Mouse (Mus musculus) MEL (cell line): ENCODE data around the gene 4930404N11Rik. TPM values are rescaled to one million over a fixed set of nuclear protein-coding genes. Genes with fewer than 3 reads are reported as not detected.

Source experiments
- DNase-seq: peaks from one replicate; pipeline ENCODE4 v3.0.0; 2011; ENCODE audit warnings: low read depth, low spot score
- H3K27ac ChIP-seq: 2 replicates; pipeline ENCODE4 v1.5.1; 2012; ENCODE audit warnings: low read depth, mild to moderate bottlenecking, control low read depth, low read length, moderate library complexity; ENCODE audit not compliant: control insufficient read depth
- H3K27me3 ChIP-seq, 2 experiments: fragments of 150-350 bp in 1 of 2; sonication (generic) in 1 of 2; 2 replicates each; pipeline ENCODE4 v1.6.1; 2012; ENCODE audit warnings: low read length in 2 of 2, mild to moderate bottlenecking in 2 of 2, improper control_type of control experiment in 1 of 2, moderate library complexity in 1 of 2; ENCODE audit not compliant: insufficient read depth in 2 of 2, control insufficient read depth in 1 of 2
- H3K36me3 ChIP-seq, 2 experiments: 2 replicates each; pipeline ENCODE4 v1.6.1; 2012 to 2014; ENCODE audit warnings: low read length in 2 of 2, improper control_type of control experiment in 1 of 2, inconsistent platforms in 1 of 2, mild to moderate bottlenecking in 1 of 2; ENCODE audit not compliant: insufficient read depth in 2 of 2, control insufficient read depth in 1 of 2
- H3K4me1 ChIP-seq, 2 experiments: fragments of 150-350 bp in 1 of 2; sonication (generic) in 1 of 2; 2 replicates each; pipeline ENCODE4 v1.6.1; 2012; ENCODE audit warnings: low read length in 2 of 2, improper control_type of control experiment in 1 of 2, mild to moderate bottlenecking in 1 of 2; ENCODE audit not compliant: insufficient read depth in 2 of 2, control insufficient read depth in 1 of 2
- H3K4me3 ChIP-seq, 2 experiments: fragments of 150-350 bp in 1 of 2; sonication (generic) in 1 of 2; 2 replicates each; pipeline ENCODE4 v1.5.1; 2012; ENCODE audit warnings: low read depth in 2 of 2, low read length in 2 of 2, mild to moderate bottlenecking in 2 of 2, moderate library complexity in 2 of 2, control low read depth in 1 of 2, improper control_type of control experiment in 1 of 2; ENCODE audit not compliant: control insufficient read depth in 1 of 2, insufficient read depth in 1 of 2
- H3K79me2 ChIP-seq: 2 replicates; pipeline ENCODE4 v1.6.1; 2012; ENCODE audit warnings: mild to moderate bottlenecking, low read length, moderate library complexity; ENCODE audit not compliant: control insufficient read depth, poor library complexity, insufficient read depth
- H3K9ac ChIP-seq: 2 replicates; pipeline ENCODE4 v1.6.1; 2012; ENCODE audit warnings: low read depth, mild to moderate bottlenecking, control low read depth, low read length, moderate library complexity; ENCODE audit not compliant: control insufficient read depth, poor library complexity, severe bottlenecking
- H3K9me3 ChIP-seq: fragments of 150-350 bp; sonication (generic); replicated peaks from 2 replicates; pipeline ENCODE4 v1.6.1; 2012; ENCODE audit warnings: mild to moderate bottlenecking, low read length, improper control_type of control experiment, moderate library complexity; ENCODE audit not compliant: insufficient read depth
- BHLHE40 ChIP-seq: IDR thresholded peaks from 2 replicates; pipeline ENCODE4 v1.6.1; 2012; ENCODE audit warnings: low read depth, mild to moderate bottlenecking, inconsistent platforms, low read length, improper control_type of control experiment, borderline replicate concordance
- CHD1 ChIP-seq: IDR thresholded peaks from 2 replicates; pipeline ENCODE4 v1.6.1; 2012; ENCODE audit warnings: low read depth, mild to moderate bottlenecking, inconsistent platforms, low read length, improper control_type of control experiment
- CHD2 ChIP-seq: IDR thresholded peaks from 2 replicates; pipeline ENCODE4 v1.6.1; 2011; ENCODE audit warnings: low read length, improper control_type of control experiment
- CTCF ChIP-seq, 3 experiments: IDR thresholded peaks in 2 of 3; conservative IDR thresholded peaks in 1 of 3; 2 replicates each; pipeline ENCODE4 v1.5.1; 2011 to 2012; ENCODE audit warnings: low read length in 3 of 3, low read depth in 2 of 3, mild to moderate bottlenecking in 2 of 3, improper control_type of control experiment in 1 of 3, inconsistent platforms in 1 of 3, mixed read lengths in 1 of 3, moderate library complexity in 1 of 3; ENCODE audit not compliant: control insufficient read depth in 1 of 3, insufficient read depth in 1 of 3, poor library complexity in 1 of 3, severe bottlenecking in 1 of 3
- E2F4 ChIP-seq: IDR thresholded peaks from 2 replicates; pipeline ENCODE4 v1.6.1; 2011; ENCODE audit warnings: low read depth, low read length, improper control_type of control experiment, borderline replicate concordance
- ELF1 ChIP-seq: IDR thresholded peaks from 2 replicates; pipeline ENCODE4 v1.6.1; 2014; ENCODE audit warnings: low read depth, mild to moderate bottlenecking, inconsistent platforms, low read length, improper control_type of control experiment, moderate library complexity
- EP300 ChIP-seq, 2 experiments: IDR thresholded peaks; 2 replicates each; pipeline ENCODE4 v1.6.1; 2011; ENCODE audit warnings: improper control_type of control experiment in 2 of 2, low read length in 2 of 2, low read depth in 1 of 2, mild to moderate bottlenecking in 1 of 2
- GABPA ChIP-seq: IDR thresholded peaks from 2 replicates; pipeline ENCODE4 v1.6.1; 2012; ENCODE audit warnings: low read depth, mild to moderate bottlenecking, inconsistent platforms, low read length, improper control_type of control experiment, moderate library complexity
- GATA1 ChIP-seq: IDR thresholded peaks from 2 replicates; pipeline ENCODE4 v1.6.1; 2011; ENCODE audit warnings: low read depth, low read length, improper control_type of control experiment
- HCFC1 ChIP-seq: IDR thresholded peaks from 2 replicates; pipeline ENCODE4 v1.6.1; 2012; ENCODE audit warnings: low read depth, mild to moderate bottlenecking, inconsistent platforms, low read length, improper control_type of control experiment, moderate library complexity
- JUND ChIP-seq: IDR thresholded peaks from 2 replicates; pipeline ENCODE4 v1.6.1; 2011; ENCODE audit warnings: low read depth, mild to moderate bottlenecking, improper control_type of control experiment, low read length
- KAT2A ChIP-seq: conservative IDR thresholded peaks from 2 replicates; pipeline ENCODE4 v1.6.1; 2012; ENCODE audit warnings: low read depth, low read length, improper control_type of control experiment, inconsistent platforms
- MAX ChIP-seq: IDR thresholded peaks from 2 replicates; pipeline ENCODE4 v1.6.1; 2011; ENCODE audit warnings: low read length, improper control_type of control experiment
- MEF2A ChIP-seq: IDR thresholded peaks from 2 replicates; pipeline ENCODE4 v1.6.1; 2014; ENCODE audit warnings: low read depth, mild to moderate bottlenecking, inconsistent platforms, low read length, improper control_type of control experiment; ENCODE audit not compliant: poor library complexity, insufficient replicate concordance, severe bottlenecking; ENCODE audit errors: extremely low read depth
- POLR2A ChIP-seq, 2 experiments: IDR thresholded peaks; 2 replicates each; pipeline ENCODE4 v1.6.1; 2011 to 2012; ENCODE audit warnings: low read length in 2 of 2, mild to moderate bottlenecking in 2 of 2, control low read depth in 1 of 2, improper control_type of control experiment in 1 of 2, low read depth in 1 of 2, moderate library complexity in 1 of 2; ENCODE audit not compliant: control insufficient read depth in 1 of 2, insufficient read depth in 1 of 2, poor library complexity in 1 of 2
- SMC3 ChIP-seq: IDR thresholded peaks from 2 replicates; pipeline ENCODE4 v1.6.1; 2011; ENCODE audit warnings: low read depth, low read length, improper control_type of control experiment
- TAL1 ChIP-seq: IDR thresholded peaks from 2 replicates; pipeline ENCODE4 v1.6.1; 2012; ENCODE audit warnings: mild to moderate bottlenecking, inconsistent platforms, low read length, moderate library complexity, mixed read lengths
- TBP ChIP-seq: IDR thresholded peaks from 2 replicates; pipeline ENCODE4 v1.8.0; 2011; ENCODE audit warnings: low read depth, low read length, improper control_type of control experiment
- TCF12 ChIP-seq: IDR thresholded peaks from 2 replicates; pipeline ENCODE4 v1.6.1; 2014; ENCODE audit warnings: low read depth, mild to moderate bottlenecking, inconsistent platforms, low read length, improper control_type of control experiment, moderate library complexity
- USF2 ChIP-seq, 2 experiments: IDR thresholded peaks; 2 replicates each; pipeline ENCODE4 v1.6.1; 2011 to 2012; ENCODE audit warnings: improper control_type of control experiment in 2 of 2, low read length in 2 of 2, borderline replicate concordance in 1 of 2, inconsistent platforms in 1 of 2, low read depth in 1 of 2, mild to moderate bottlenecking in 1 of 2; ENCODE audit not compliant: insufficient read depth in 1 of 2
- ZKSCAN1 ChIP-seq: IDR thresholded peaks from 2 replicates; pipeline ENCODE4 v1.6.1; 2012; ENCODE audit warnings: low read depth, mild to moderate bottlenecking, inconsistent platforms, low read length, improper control_type of control experiment, moderate library complexity
- ZNF384 ChIP-seq: IDR thresholded peaks from 2 replicates; pipeline ENCODE4 v1.6.1; 2012; ENCODE audit warnings: low read depth, mild to moderate bottlenecking, inconsistent platforms, low read length, improper control_type of control experiment
- polyA plus RNA-seq, 2 experiments: library from polyadenylated mRNA; stranded (reverse) in 1 of 2; unstranded in 1 of 2; fragments of >175 nt in 1 of 2; fragments of >200 nt in 1 of 2; gene quantifications; 2 replicates each; pipeline versions ENCODE4 v1.2.1 to v1.2.4; 2012; ENCODE audit warnings: low replicate concordance in 2 of 2, low read depth in 1 of 2; ENCODE audit not compliant: insufficient read length in 2 of 2, insufficient read depth in 1 of 2, missing spikeins in 1 of 2
- total RNA-seq: library from RNA; depleted of rRNA; stranded (reverse); fragments of 300-350 nt; gene quantifications from 2 replicates; pipeline ENCODE4 v1.2.3, GENCODE M21; 2012

4930404N11Rik gene
- total and polyA plus RNA-seq, 3 experiments, result 3.1 to 12.1 TPM; not detected in 1

DNA sequence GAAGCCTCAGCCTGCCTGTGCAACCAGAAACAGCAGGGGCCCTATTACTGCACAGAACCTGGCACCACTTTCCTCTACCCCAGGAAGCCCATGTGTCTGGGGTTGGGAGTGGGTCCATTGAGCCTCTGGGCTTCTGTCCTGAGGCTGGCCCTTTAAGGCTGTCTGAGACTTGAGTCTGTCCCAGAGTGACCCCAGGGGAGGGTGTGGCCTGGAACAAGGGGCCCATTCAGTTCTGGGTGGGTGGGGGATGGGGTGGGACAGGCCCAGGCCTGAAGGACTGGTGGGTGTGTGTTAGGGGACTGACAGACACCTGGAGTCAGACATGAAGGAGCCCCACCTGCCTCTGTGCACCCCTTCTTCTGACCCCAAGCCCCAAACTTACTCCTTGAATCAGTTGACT, 49.1 kb upstream of the 4930404N11Rik start:
- Histone ChIP-seq H3K4me1 (no peaks in the 10 kb centered on the region), H3K9ac (no peak overlapping the region)
- TF ChIP-seq SMC3 (no peak), MEF2A (no peak), MAX (no peak), TBP (no peak), EP300 (IDR thresholded peaks at IDR 0.05; ENCODE audit: low read depth in 1 of 2, low read length in 2 of 2) (no peak), ZKSCAN1 (no peak), ELF1 (no peak), GATA1 (no peak), KAT2A (no peak), HCFC1 (no peak), BHLHE40 (no peak), TCF12 (no peak), ZNF384 (no peak), GABPA (no peak), JUND (no peak), CHD1 (no peak)

DNA sequence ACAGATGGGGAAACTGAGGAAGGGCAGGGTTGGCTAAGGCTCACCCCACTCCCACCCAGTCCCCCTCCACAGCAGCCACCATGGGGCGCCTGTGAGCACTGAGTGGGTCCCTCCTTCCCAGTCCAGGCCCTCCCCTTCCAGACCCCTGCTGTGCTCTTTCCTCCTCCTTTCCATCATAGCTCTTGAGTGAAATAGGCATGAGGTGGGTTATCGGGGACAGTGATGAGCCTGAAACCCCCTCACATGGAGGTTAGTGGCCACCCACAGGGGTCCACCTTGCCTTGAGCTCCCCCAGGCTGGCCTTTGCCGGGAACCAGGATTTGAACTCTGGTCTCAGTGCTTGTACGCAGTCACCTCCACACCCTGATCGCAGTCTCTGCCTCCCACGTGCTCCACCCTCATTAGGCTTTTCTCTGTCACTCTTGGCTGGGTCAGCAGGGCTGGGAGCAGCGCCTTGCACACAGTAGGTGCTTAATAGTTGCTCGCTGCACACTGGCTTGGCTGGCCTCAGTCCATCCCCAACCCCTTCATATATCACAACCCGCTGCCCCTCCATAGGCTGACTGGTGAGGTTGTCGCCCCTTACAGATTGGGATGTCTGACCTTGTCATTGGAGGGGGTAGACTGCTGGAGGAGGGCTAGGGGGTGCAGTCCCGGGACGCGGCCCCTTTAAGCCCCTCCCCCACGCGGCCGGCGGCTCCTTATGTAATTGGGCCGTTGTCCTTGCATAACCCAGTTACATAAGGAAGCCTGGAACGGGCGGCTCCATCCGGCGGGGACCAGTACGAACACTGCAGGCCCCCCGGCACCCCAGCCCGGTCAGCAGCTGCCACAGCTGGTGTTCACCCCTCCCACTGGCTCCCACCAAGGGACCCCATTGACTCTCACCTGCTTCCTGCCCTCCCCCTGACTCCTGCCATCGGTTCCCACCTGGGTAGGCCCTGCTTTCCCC, 48.0 kb upstream of the 4930404N11Rik start:
- TF ChIP-seq MEF2A (no peak), POLR2A (IDR thresholded peaks at IDR 0.05; ENCODE audit: control insufficient read depth in 1 of 2, insufficient read depth in 1 of 2, low read depth in 1 of 2, low read length in 2 of 2, poor library complexity in 1 of 2) (no peak), E2F4 (no peak), CTCF (IDR thresholded peaks at IDR 0.05 in 2 of 3, conservative IDR thresholded peaks at IDR 0.05 in 1 of 3; ENCODE audit: control insufficient read depth in 1 of 3, insufficient read depth in 1 of 3, low read depth in 2 of 3, low read length in 3 of 3, poor library complexity in 1 of 3, severe bottlenecking in 1 of 3) (peak in 2 of 3 experiments; percentile 10 to 31; a peak in 3 of 6 replicates), CHD1 (no peak), BHLHE40 (no peak), CHD2 (no peak), SMC3 (0 out of 2 replicates have a peak, but pooled peaks have one; percentile 20), HCFC1 (no peak), USF2 (IDR thresholded peaks at IDR 0.05; ENCODE audit: borderline replicate concordance in 1 of 2, insufficient read depth in 1 of 2, low read depth in 1 of 2, low read length in 2 of 2) (no peak), TAL1 (no peak), ZKSCAN1 (peak; percentile 63; the same call in 1 of the 2 replicates), EP300 (IDR thresholded peaks at IDR 0.05; ENCODE audit: low read depth in 1 of 2, low read length in 2 of 2) (no peak), JUND (no peak), ZNF384 (no peak), TCF12 (no peak)
- no peaks in the 10 kb centered on the region for H3K27me3 ChIP-seq
- H3K4me3 ChIP-seq, result no peak overlapping the region
- H3K79me2 ChIP-seq, result no peaks in the 10 kb centered on the region
- peaks cover 0 to under 1% of the 10 kb centered on the region in 2 experiments; a peak in 1 of 4 replicates for H3K36me3 ChIP-seq
- no peak for DNase-seq
- no peak overlapping the region for H3K9ac ChIP-seq
- H3K4me1 ChIP-seq, result peaks cover 0 to 5% of the 10 kb centered on the region in 2 experiments; a peak in 2 of 4 replicates
- no peak overlapping the region for H3K27ac ChIP-seq
- no peaks in the 10 kb centered on the region for H3K9me3 ChIP-seq

More for the DNA sequence above, 49.1 kb upstream of the 4930404N11Rik start:
- no peaks in the 10 kb centered on the region for H3K79me2 ChIP-seq
- H3K27ac ChIP-seq, result no peak overlapping the region
- no peak overlapping the region for H3K4me3 ChIP-seq
- no peaks in the 10 kb centered on the region for H3K27me3 ChIP-seq
- DNase-seq, result no peak
- H3K9me3 ChIP-seq, result no peaks in the 10 kb centered on the region
- H3K36me3 ChIP-seq, result no peaks in the 10 kb centered on the region
